Mouse (Mus musculus) olfactory bulb, adult 2 months (tissue): ENCODE results near the gene Coro1a. TPM values are rescaled to one million over a fixed set of nuclear protein-coding genes. Genes with fewer than 3 reads are reported as not detected.

Experiments used
- H3K27ac ChIP-seq: fragments of 200-500 bp; 2 replicates; pipeline ENCODE4 v1.5.1; 2012; ENCODE audit warnings: low read depth, low read length; ENCODE audit not compliant: insufficient read depth
- H3K4me1 ChIP-seq: fragments of 200-500 bp; 2 replicates; pipeline ENCODE4 v1.6.1; 2012; ENCODE audit warnings: low read length; ENCODE audit not compliant: control insufficient read depth, insufficient read depth
- H3K4me3 ChIP-seq: fragments of 200-500 bp; 2 replicates; pipeline ENCODE4 v1.5.1; 2012; ENCODE audit warnings: mild to moderate bottlenecking, low read depth, low read length, moderate library complexity; ENCODE audit not compliant: insufficient read depth
- CTCF ChIP-seq: fragments of 200-500 bp; IDR thresholded peaks from 2 replicates; pipeline ENCODE4 v1.5.1; 2012; ENCODE audit warnings: low read depth, mild to moderate bottlenecking, low read length, moderate library complexity; ENCODE audit not compliant: insufficient read depth
- POLR2A ChIP-seq: fragments of 200-500 bp; IDR thresholded peaks from 2 replicates; pipeline ENCODE4 v1.6.1; 2012; ENCODE audit warnings: mild to moderate bottlenecking, low read depth, low read length, moderate library complexity; ENCODE audit not compliant: insufficient read depth
- WGBS: fragments of 180-500 bp; shearing (Covaris S2); methylation state at CpG from one replicate; pipeline ENCODE4 v1.1.7; 2018; 5-methylcytosine and 5-hydroxymethylcytosine counted together
- polyA plus RNA-seq: library from polyadenylated mRNA; stranded (reverse); fragments of >200 nt; gene quantifications from 2 replicates; pipeline ENCODE4 v1.2.4, GENCODE M21; 2012; ENCODE audit warnings: low replicate concordance; ENCODE audit not compliant: missing spikeins, insufficient read depth, insufficient read length

Gene Coro1a
- polyA plus RNA-seq, 1 experiment, result 309 TPM

DNA sequence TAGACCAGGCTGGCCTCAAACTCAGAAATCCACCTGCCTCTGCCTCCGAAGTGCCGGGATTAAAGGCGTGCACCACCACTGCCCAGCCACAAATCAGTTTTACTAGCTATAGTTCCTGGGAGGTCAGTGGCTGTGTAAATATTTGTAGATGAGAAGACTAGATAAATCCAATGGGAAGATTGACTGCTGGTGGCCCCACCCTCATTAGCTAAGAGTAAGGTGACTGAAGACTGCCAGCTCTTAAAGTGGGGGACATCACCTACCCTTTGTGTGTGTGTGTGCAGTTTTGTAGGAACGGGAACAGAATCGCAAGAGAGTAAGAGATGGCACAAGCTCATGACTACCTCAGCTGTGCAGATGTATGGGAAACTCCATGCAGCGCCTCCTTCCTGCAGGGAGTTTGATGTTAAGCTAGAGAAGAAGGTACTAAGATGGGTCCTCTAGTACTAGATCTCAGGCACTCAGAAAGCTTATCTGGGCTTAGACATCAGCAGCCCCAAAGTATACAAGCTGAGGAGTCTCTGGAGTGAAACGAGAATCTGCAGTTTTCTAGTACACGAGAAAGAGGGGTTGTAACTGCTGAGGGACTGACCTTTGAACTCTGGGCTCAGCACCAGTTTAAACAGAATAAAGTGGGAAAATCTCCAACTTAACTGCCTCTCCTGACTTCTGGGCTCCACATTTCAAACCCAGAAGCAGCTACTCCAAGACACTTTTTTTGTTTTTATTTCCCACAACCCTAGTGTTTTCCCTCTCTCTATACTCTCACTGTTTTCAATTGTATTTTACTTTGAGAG is 28.8 kb downstream of the Coro1a start:
- whole genome bisulfite sequencing, result 89% methylated on average over 8 of the region's 8 CpGs
- no peak for TF ChIP-seq POLR2A
- no peak for TF ChIP-seq CTCF
- H3K27ac ChIP-seq, result no peak overlapping the region
- H3K4me3 ChIP-seq, result no peak overlapping the region
- H3K4me1 ChIP-seq, result peaks cover 5% of the 10 kb centered on the region; the same call in 1 of the 2 replicates

DNA sequence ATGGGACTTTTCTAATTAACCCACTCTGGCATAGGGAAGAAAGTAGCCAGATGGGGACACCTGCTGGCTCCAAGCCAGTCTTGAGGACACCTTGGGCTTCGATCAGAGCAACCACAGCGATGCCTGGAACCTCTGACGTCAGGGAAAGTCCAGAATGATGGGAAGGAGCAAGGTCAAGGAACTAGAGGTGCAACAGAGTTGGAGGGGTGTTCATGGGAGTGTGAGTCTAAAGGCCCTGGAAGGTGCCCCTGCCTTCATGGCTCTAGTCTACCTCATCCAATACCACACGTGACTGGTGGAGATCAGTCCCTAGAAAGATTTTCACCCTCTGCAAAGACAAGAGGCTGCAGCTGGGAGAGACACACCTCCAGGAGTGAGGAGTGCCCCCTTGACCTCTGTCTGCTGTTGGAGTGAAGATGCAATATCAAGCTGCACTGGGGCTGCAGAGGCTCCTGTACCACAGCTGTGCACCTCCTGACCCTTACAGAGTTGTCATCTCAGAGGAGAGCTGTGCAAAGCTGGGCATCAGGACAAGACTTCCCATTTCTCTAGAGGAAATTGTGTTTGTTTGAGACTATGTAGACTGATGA is 30.9 kb downstream of the Coro1a start:
- 81% methylated on average over 4 of the region's 4 CpGs for WGBS
- no peak overlapping the region for H3K4me3 ChIP-seq
- TF ChIP-seq POLR2A (no peak), CTCF (no peak)
- peak overlapping the region; percentile 31 for H3K27ac ChIP-seq
- H3K4me1 ChIP-seq, result peaks cover 5% of the 10 kb centered on the region; the same call in 1 of the 2 replicates

DNA sequence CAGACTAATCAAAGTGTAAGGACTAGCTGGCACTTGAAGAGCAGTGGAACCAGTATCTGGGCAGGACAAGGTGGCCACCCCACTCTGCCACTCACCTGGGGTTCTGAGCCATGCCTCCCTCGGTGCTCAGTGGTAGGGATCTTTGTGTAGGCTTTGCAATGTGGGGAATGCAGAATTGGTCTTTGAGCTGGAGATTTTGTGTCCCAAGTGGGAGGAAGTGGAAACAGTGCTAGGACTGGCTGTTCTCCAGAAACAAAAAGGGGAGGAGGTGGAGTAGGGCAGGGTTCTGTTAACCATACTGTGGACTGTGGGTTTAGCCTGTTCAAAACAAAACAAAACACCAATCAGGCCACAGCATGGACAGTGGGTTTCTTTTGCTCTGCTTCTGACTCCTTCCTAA is 31.4 kb downstream of the Coro1a start, which contains the start of gene Sult1a1:
Gene Sult1a1, minus strand, starts transcription at position 226 of the 400 bp plus-strand sequence.
- peak within 1 kb of the TSS; percentile 32 for H3K4me3 ChIP-seq
- peak within 1 kb of the TSS; percentile 67 for H3K27ac ChIP-seq
- WGBS, result 26% methylated on average over 1 of the region's 1 CpGs
- H3K4me1 ChIP-seq, result peaks cover 5% of the 10 kb centered on the region; the same call in 1 of the 2 replicates
- TF ChIP-seq POLR2A (no peak), CTCF (no peak)

DNA sequence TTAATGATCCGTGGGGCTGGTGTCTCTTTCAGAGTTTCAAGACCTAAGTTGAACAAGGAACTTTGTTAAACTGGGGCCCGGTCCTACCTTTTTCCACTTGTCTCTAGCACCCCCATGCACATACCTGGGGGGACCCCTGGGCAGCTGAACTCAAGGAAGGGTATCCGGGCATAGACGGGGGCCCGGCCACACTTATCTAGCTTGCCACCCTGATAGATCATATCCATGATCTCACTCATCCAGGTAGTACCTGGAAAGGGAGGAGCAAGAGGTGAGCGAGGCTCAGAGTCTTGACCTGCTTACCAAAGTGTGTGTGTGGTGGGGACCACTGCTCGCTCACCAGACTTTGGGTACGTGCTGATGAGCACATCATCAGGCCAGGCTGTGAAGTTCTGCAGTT is 32.5 kb downstream of the Coro1a start:
- Histone ChIP-seq H3K27ac (no peak overlapping the region), H3K4me1 (peaks cover 5% of the 10 kb centered on the region; the same call in 1 of the 2 replicates), H3K4me3 (no peak overlapping the region)
- WGBS, result 96% methylated on average over 8 of the region's 8 CpGs
- TF ChIP-seq CTCF (no peak), POLR2A (no peak)

DNA sequence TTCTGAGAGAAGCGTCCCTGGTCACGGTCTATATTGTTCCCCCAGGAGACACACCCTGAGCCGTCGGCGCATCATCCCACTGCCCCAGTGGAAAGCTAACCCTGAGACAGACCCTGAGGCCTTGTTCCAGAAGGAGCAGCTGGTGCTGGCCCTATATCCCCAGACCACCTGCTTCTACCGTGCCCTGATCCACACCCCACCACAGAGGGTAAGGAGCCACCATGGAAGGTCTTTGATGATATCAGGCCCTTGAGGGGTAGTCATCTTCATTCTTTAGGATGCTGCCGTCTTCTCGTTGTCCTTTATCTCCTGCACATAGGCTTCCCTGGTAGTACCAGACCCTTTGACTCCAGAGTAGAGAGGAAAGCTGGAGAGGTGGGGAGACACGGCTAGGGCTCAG is 35.5 kb downstream of the Coro1a start:
- no peak overlapping the region for H3K4me3 ChIP-seq
- WGBS, result 93% methylated on average over 9 of the region's 9 CpGs

DNA sequence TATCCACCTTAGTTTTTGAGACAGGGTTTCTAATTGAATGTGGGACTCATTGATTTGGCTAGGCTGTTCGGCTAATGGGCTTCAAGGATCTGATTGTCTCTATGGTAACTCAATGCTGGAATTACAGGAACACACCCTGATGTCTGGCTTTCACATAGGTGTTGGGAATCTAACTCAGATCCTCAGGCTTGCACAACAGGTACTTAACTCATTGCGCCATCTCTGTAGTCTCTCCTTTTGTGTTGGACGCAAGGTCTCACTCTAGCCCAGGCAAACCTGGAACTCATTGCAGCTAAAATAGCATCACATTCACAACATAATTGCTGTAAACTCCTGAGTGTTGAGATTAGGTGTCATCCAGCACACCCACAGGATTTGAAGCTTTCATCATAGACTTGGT is 37.4 kb downstream of the Coro1a start:
- Histone ChIP-seq H3K27ac (no peak overlapping the region), H3K4me1 (no peaks in the 10 kb centered on the region), H3K4me3 (no peak overlapping the region)
- 89% methylated on average over 3 of the region's 3 CpGs for WGBS
- TF ChIP-seq CTCF, result no peak
- TF ChIP-seq POLR2A, result no peak

More for the DNA sequence above, 35.5 kb downstream of the Coro1a start:
- TF ChIP-seq CTCF (no peak), POLR2A (no peak)
- peaks cover 5% of the 10 kb centered on the region; the same call in 1 of the 2 replicates for H3K4me1 ChIP-seq
- no peak overlapping the region for H3K27ac ChIP-seq

DNA sequence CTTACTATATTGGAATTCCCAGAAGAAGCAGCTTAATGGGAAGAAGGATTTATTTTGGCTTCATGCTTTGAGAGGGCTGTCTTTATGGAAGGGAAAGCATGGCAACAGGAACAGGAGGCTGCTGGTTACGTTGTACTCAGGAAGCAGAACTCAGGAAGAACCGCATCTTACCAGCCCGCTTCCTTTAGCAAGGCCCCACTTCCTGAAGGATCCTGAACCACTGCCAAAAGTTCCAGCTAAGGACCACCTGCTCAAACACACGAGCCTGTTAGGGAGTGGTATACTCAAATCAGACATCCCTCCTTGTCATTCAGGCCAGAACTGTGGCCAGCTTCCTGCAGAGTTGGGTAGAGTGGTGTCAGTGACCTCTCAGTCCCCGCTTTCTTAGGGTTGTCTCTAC is 39.1 kb downstream of the Coro1a start:
- Histone ChIP-seq H3K27ac (no peak overlapping the region), H3K4me1 (no peaks in the 10 kb centered on the region), H3K4me3 (no peak overlapping the region)
- no peak for TF ChIP-seq POLR2A
- no peak for TF ChIP-seq CTCF
- 71% methylated on average over 5 of the region's 5 CpGs for WGBS

DNA sequence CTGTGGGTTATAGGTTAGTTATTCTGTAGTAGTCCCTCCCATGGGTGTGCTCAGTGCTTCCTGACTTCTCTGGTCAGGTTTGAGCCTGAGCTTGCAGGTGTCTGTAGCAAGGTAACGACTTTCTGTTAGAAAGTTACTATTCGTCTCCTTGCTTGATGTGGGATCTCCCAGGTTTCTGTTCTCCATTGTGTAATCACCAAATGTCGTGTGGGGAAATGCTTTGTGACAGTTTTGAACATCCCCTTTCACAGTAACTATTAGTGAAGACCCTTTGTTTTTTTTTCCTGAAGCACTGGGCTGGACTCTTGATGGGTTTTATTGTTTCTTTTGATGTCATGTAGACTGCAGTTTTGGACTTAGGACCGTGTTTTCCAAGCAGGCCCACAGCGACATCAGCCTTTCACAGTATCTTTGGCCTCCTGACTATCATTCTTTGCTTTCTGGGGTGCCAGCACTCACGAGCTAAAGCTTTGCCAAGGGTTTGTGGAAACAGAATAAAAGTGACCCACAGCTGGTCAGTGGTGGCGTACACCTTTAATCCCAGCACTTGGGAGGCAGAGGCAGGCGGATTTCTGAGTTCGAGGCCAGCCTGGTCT is 40.0 kb downstream of the Coro1a start:
- TF ChIP-seq CTCF (no peak), POLR2A (no peak)
- WGBS, result 80% methylated on average over 9 of the region's 9 CpGs
- no peak overlapping the region for H3K4me3 ChIP-seq
- H3K27ac ChIP-seq, result no peak overlapping the region
- H3K4me1 ChIP-seq, result no peaks in the 10 kb centered on the region

DNA sequence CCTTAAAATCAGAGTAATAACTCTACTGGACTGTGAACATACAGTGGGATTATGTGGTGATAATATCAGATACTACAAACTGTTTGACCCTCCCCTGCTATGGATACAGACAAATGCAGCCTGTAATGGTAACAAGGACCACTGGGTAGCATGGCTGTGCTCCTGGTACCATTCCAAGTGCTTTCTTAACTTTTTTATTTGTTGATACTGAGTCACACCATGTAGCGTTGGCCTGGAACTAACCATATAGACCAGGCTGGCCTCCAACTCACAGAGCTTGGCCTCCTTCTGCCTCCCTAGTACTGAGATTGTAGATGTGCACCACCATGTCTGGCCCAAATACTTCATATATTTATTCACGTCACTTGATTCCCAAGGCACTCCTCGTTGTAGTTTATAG is 42.3 kb downstream of the Coro1a start:
- Histone ChIP-seq H3K27ac (no peak overlapping the region), H3K4me3 (no peak overlapping the region), H3K4me1 (no peaks in the 10 kb centered on the region)
- whole genome bisulfite sequencing, result 93% methylated on average over 3 of the region's 3 CpGs
- TF ChIP-seq POLR2A (no peak), CTCF (no peak)
